Mouse (Mus musculus): ENCODE results near the gene Cand1. TPM values are rescaled to one million over a fixed set of nuclear protein-coding genes. Genes with fewer than 3 reads are reported as not detected.

Gene Cand1
- polyA plus RNA-seq, 1 experiment from 2014 or later = 55.5 TPM

- Histone ChIP-seq H3K4me1 (peaks cover 18% of the 10 kb centered on the region), H3K27me3 (no peaks in the 10 kb centered on the region), H3K36me3 (ENCODE audit: poor library complexity, severe bottlenecking) (peaks cover 15% of the 10 kb centered on the region), H3K27ac (peak overlapping the region; percentile 97), H3K4me2 (peak overlapping the region; percentile 73), H3K4me3 (peak overlapping the region; percentile 98), H3K9me3 (replicated peaks) (no peaks in the 10 kb centered on the region), H3K9ac (peak overlapping the region; percentile 97)
- ATAC-seq = no peak
- 0% methylated on average over 25 of the region's 37 CpGs for WGBS
These were observed 254 bp downstream of the Cand1 start for GRCm38 (mm10) chr10:119239633-119239968.

GRCm38 (mm10) chr10:119238985-119239631 is 747 bp downstream of the Cand1 start:
- Histone ChIP-seq H3K36me3 (ENCODE audit: poor library complexity, severe bottlenecking) (peaks cover 15% of the 10 kb centered on the region), H3K4me1 (peaks cover 18% of the 10 kb centered on the region), H3K4me3 (peak overlapping the region; percentile 98), H3K9ac (peak overlapping the region; percentile 97), H3K27me3 (no peaks in the 10 kb centered on the region), H3K27ac (peak overlapping the region; percentile 97), H3K9me3 (replicated peaks) (no peaks in the 10 kb centered on the region), H3K4me2 (peak overlapping the region; percentile 73)
- peak; percentile 11 for ATAC-seq
- WGBS = under 1% methylated on average over 53 of the region's 54 CpGs

- H3K27ac ChIP-seq = no peak overlapping the region
- H3K9me3 ChIP-seq (replicated peaks) = no peaks in the 10 kb centered on the region
- H3K4me3 ChIP-seq = no peak overlapping the region
- ATAC-seq = no peak
- H3K4me2 ChIP-seq = no peak overlapping the region
- H3K27me3 ChIP-seq = no peaks in the 10 kb centered on the region
- peaks cover 15% of the 10 kb centered on the region for H3K36me3 ChIP-seq (ENCODE audit: poor library complexity, severe bottlenecking)
- WGBS = 93% methylated on average over 5 of the region's 5 CpGs
- H3K4me1 ChIP-seq = peaks cover 19% of the 10 kb centered on the region
- no peak overlapping the region for H3K9ac ChIP-seq
These were observed 8.3 kb downstream of the Cand1 start for GRCm38 (mm10) chr10:119231526-119231925.

GRCm38 (mm10) chr10:119230703-119231102 is 9.2 kb downstream of the Cand1 start:
- ATAC-seq = no peak
- Histone ChIP-seq H3K4me1 (peaks cover 19% of the 10 kb centered on the region), H3K27me3 (no peaks in the 10 kb centered on the region), H3K9ac (no peak overlapping the region), H3K4me2 (no peak overlapping the region), H3K27ac (no peak overlapping the region), H3K36me3 (ENCODE audit: poor library complexity, severe bottlenecking) (peaks cover 19% of the 10 kb centered on the region), H3K4me3 (no peak overlapping the region), H3K9me3 (replicated peaks) (no peaks in the 10 kb centered on the region)
- 85% methylated on average over 4 of the region's 4 CpGs for WGBS

GRCm38 (mm10) chr10:119230074-119230669 is 9.7 kb downstream of the Cand1 start:
- 72% methylated on average over 5 of the region's 5 CpGs for WGBS
- Histone ChIP-seq H3K27me3 (no peaks in the 10 kb centered on the region), H3K4me1 (peaks cover 19% of the 10 kb centered on the region), H3K36me3 (ENCODE audit: poor library complexity, severe bottlenecking) (peaks cover 19% of the 10 kb centered on the region), H3K27ac (no peak overlapping the region), H3K9ac (no peak overlapping the region), H3K4me2 (no peak overlapping the region), H3K9me3 (replicated peaks) (no peaks in the 10 kb centered on the region), H3K4me3 (no peak overlapping the region)
- ATAC-seq = no peak

GRCm38 (mm10) chr10:119223686-119224085 is 16.2 kb downstream of the Cand1 start:
- Histone ChIP-seq H3K27me3 (no peaks in the 10 kb centered on the region), H3K4me1 (peaks cover 9% of the 10 kb centered on the region; the same call in 1 of the 2 replicates), H3K36me3 (ENCODE audit: poor library complexity, severe bottlenecking) (peaks cover 38% of the 10 kb centered on the region), H3K9me3 (replicated peaks) (no peaks in the 10 kb centered on the region), H3K4me3 (no peak overlapping the region), H3K9ac (no peak overlapping the region), H3K27ac (no peak overlapping the region), H3K4me2 (no peak overlapping the region)
- ATAC-seq = no peak
- 82% methylated on average over 4 of the region's 4 CpGs for WGBS

GRCm38 (mm10) chr10:119221631-119222030 is 18.2 kb downstream of the Cand1 start:
- no peak overlapping the region for H3K9ac ChIP-seq
- no peaks in the 10 kb centered on the region for H3K9me3 ChIP-seq (replicated peaks)
- ATAC-seq = no peak
- no peaks in the 10 kb centered on the region for H3K27me3 ChIP-seq
- no peak overlapping the region for H3K4me2 ChIP-seq
- peaks cover 9% of the 10 kb centered on the region; the same call in 1 of the 2 replicates for H3K4me1 ChIP-seq
- H3K4me3 ChIP-seq = no peak overlapping the region
- peaks cover 51% of the 10 kb centered on the region for H3K36me3 ChIP-seq (ENCODE audit: poor library complexity, severe bottlenecking)
- 65% methylated on average over 5 of the region's 5 CpGs for WGBS
- H3K27ac ChIP-seq = peak overlapping the region; percentile 14; the same call in 1 of the 2 replicates

GRCm38 (mm10) chr10:119219415-119219814 is 20.4 kb downstream of the Cand1 start:
- Histone ChIP-seq H3K36me3 (ENCODE audit: poor library complexity, severe bottlenecking) (peaks cover 48% of the 10 kb centered on the region), H3K4me3 (no peak overlapping the region), H3K4me1 (peaks cover 9% of the 10 kb centered on the region; the same call in 1 of the 2 replicates), H3K27ac (no peak overlapping the region), H3K9ac (no peak overlapping the region), H3K4me2 (no peak overlapping the region), H3K9me3 (replicated peaks) (no peaks in the 10 kb centered on the region), H3K27me3 (no peaks in the 10 kb centered on the region)
- no peak for ATAC-seq
- 83% methylated on average over 11 of the region's 11 CpGs for WGBS

GRCm38 (mm10) chr10:119218274-119219080 is 21.4 kb downstream of the Cand1 start:
- H3K27me3 ChIP-seq = no peaks in the 10 kb centered on the region
- H3K27ac ChIP-seq = no peak overlapping the region
- no peak overlapping the region for H3K4me3 ChIP-seq
- H3K4me1 ChIP-seq = peaks cover 9% of the 10 kb centered on the region; the same call in 1 of the 2 replicates
- no peak overlapping the region for H3K4me2 ChIP-seq
- no peaks in the 10 kb centered on the region for H3K9me3 ChIP-seq (replicated peaks)
- H3K9ac ChIP-seq = no peak overlapping the region
- no peak for ATAC-seq
- WGBS = 95% methylated on average over 15 of the region's 15 CpGs
- H3K36me3 ChIP-seq (ENCODE audit: poor library complexity, severe bottlenecking) = peaks cover 48% of the 10 kb centered on the region

GRCm38 (mm10) chr10:119212443-119212842 is 27.4 kb downstream of the Cand1 start:
- H3K9me3 ChIP-seq (replicated peaks) = no peaks in the 10 kb centered on the region
- no peak overlapping the region for H3K4me3 ChIP-seq
- no peaks in the 10 kb centered on the region for H3K4me1 ChIP-seq
- WGBS = 80% methylated on average over 5 of the region's 5 CpGs
- no peak for ATAC-seq
- no peak overlapping the region for H3K9ac ChIP-seq
- no peak overlapping the region for H3K27ac ChIP-seq
- no peaks in the 10 kb centered on the region for H3K27me3 ChIP-seq
- peaks cover 85% of the 10 kb centered on the region for H3K36me3 ChIP-seq (ENCODE audit: poor library complexity, severe bottlenecking)
- no peak overlapping the region for H3K4me2 ChIP-seq

- no peak overlapping the region for H3K27ac ChIP-seq
- H3K4me1 ChIP-seq = no peaks in the 10 kb centered on the region
- WGBS = 87% methylated on average over 11 of the region's 11 CpGs
- no peaks in the 10 kb centered on the region for H3K9me3 ChIP-seq (replicated peaks)
- peaks cover 85% of the 10 kb centered on the region for H3K36me3 ChIP-seq (ENCODE audit: poor library complexity, severe bottlenecking)
- no peak for ATAC-seq
- no peak overlapping the region for H3K4me3 ChIP-seq
- no peak overlapping the region for H3K4me2 ChIP-seq
- H3K27me3 ChIP-seq = no peaks in the 10 kb centered on the region
- H3K9ac ChIP-seq = no peak overlapping the region
These were observed 28.6 kb downstream of the Cand1 start for GRCm38 (mm10) chr10:119211251-119211650.

GRCm38 (mm10) chr10:119206309-119206932 is 33.4 kb downstream of the Cand1 start:
- no peak for ATAC-seq
- 96% methylated on average over 8 of the region's 8 CpGs for WGBS
- no peak overlapping the region for H3K4me3 ChIP-seq
- H3K36me3 ChIP-seq (ENCODE audit: poor library complexity, severe bottlenecking) = peaks cover 90% of the 10 kb centered on the region
- no peaks in the 10 kb centered on the region for H3K4me1 ChIP-seq
- H3K27ac ChIP-seq = no peak overlapping the region
- no peaks in the 10 kb centered on the region for H3K27me3 ChIP-seq
- no peaks in the 10 kb centered on the region for H3K9me3 ChIP-seq (replicated peaks)
- no peak overlapping the region for H3K9ac ChIP-seq
- no peak overlapping the region for H3K4me2 ChIP-seq

All from forebrain, embryonic 13.5 days (tissue).